Mouse (Mus musculus) thymus, postnatal 25 days (tissue): Measurements from ENCODE around the gene Ncl.
"Not testable (repeated sequence)": the region's sequence is repeated elsewhere in the genome, so short reads cannot be mapped to it uniquely, and the experiment has no call there.

Experiments used
- DNase-seq: peaks from one replicate; pipeline ENCODE4 v3.0.0; 2022

Ncl gene

GRCm38 (mm10) chr1:86358229-86358905 lies 833 bp downstream of the Ncl start:
- no peak for DNase-seq

GRCm38 (mm10) chr1:86354186-86354585 lies 5.0 kb downstream of the Ncl start:
- no peak for DNase-seq

GRCm38 (mm10) chr1:86350576-86350975 lies 8.6 kb downstream of the Ncl start:
- no peak for DNase-seq

DNA sequence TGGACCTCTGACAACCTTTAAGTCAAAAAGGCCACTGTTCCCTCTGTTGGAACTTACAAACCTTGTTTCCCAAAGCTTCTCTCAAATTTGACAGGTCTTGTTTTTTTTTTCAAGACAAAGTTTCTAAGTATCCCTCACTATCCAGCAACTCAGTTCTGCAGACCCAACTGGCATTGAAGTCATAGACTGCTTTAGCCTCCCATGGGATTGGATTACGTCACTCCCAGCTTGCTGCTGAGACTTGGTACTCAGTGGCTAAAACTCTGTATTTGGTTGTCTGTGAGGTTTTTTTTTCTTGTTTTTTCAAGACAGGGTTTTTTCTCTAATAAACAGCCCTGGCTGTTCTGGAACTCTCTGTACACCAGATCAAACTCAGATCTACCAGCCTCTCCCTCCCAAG lies 9.5 kb downstream of the Ncl start:
- DNase-seq = no peak

DNA sequence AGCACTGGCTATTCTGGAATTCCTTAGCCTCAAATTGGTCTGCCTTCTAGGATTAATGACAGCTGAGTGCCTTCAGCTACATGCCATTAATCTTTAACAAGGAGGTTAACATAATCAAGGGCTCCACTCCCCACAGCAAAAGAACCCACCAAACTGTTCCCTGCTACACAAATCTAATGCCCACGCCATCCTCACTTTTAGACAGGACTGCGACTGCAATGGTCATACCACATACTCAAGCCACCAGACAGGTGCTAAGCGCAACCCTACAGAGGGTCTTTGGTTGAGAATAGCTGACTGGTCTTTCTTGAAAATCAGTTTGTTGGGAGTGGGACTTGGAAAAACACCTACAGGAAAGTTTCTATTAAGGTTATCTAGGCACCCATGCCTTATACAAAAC lies 10.0 kb downstream of the Ncl start:
- no peak for DNase-seq

DNA sequence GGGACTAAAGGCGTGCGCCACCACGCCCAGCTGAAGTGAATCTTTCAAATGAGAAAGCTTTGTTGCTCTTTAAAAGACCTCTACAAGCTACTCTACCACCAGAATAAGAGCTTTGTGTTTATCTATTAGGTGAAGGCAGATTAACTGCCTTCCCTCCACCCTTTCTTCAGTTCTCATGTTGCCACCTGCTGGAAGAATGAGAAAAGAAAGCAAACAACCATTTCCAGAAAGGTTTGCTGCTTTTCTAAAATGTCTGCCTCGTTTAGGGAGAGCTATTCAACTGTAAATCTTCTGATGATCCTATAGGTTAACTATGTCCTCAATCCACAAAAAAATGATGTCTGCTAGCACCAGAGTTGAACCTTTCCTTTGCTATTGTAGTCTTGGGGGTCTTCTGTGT lies 10.4 kb downstream of the Ncl start:
- DNase-seq = no peak

DNA sequence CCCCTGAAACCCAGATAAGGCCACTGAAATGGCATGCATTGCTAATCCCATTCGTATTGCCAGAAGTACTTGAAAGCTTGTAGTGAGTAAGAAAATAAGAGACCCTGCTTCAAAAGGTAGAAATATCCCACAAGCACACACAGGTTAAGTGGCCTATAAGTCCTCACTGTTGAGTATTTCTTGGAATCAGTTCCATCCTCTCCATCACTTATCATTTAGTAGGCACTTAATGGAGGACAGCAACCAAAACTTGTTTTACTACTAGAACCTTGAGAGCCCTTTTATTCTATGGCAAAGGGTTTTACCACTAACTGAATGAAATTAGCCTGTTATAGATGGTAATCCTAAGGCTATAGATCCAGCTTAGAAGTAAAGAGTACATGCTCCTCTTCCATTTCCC lies 11.1 kb downstream of the Ncl start:
- DNase-seq = no peak

DNA sequence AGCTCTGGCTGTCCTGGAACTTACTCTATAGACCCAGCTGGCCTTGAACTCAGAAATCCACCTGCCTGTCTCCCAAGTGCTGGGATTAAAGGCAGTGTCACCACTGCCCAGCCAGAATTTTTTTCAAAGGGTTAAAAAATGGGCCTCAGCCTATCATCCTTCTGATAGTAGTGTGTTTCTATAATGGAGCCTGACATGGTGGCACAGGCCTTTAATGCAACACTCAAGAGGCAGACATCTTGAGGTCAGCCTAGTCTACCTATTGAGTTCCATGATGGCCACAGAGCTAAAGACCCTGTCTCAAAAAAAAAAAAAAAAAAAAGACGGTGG lies 11.5 kb downstream of the Ncl start:
- DNase-seq = no peak

DNA sequence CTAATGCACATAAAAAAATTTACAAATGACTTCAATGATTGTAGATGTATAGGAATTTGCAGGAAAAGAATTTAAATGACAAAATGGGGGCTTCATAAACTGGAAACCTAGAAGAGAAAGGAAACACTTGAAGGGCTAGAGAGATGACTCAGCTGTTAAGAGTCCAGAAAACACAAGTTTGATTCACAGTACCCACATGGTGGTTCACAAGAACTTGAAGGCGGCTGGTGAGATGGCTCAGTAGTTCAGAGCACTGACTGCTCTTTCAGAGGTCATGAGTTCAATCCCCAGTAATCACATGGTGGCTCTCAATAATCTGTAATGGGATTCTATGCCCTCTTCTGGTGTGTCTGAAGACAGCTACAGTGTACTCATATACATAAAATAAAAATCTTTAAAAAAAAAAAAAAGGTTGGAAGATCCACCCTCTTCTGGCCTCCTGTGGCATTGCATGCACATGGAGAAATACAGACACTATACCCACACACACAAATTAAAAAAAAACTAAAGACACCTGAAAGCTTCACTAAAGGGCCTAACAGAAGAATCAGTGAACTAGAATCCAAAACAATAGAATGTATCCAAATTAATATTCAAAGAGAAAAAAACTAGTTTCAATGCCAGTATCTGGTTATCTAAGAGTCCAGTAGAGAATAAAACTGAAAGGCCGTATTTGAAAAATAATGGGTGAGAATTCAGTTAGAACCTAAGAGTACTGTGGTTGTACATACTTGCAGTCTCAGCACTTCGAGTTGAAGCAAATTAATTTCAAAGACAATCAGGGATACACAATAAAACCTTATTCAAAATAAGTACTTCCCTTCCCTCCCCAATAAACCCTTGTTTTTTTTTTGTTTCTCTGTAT lies 12.1 kb downstream of the Ncl start:
- no peak for DNase-seq

DNA sequence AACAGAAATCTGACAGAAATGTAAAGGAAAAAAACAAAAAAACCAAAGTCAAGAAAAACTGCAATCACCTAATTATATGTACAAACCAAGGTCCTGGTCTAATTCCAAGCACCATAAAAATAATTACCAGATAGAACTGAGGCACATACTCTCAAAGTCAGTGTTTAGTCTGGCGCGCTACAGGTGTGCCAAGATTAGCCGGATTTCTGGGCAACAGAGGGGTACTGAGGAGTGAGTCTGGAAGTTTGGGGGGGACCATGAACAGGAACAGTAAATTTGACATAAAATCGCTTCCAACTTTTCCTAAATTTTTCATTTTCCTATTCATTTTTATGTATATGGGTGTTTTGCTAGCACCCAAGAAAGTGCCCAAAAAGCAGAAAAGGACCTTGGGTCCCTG lies 13.2 kb downstream of the Ncl start:
- no peak for DNase-seq

- DNase-seq = no peak
Measured at GRCm38 (mm10) chr1:86345069-86345468, 14.1 kb downstream of the Ncl start.

DNA sequence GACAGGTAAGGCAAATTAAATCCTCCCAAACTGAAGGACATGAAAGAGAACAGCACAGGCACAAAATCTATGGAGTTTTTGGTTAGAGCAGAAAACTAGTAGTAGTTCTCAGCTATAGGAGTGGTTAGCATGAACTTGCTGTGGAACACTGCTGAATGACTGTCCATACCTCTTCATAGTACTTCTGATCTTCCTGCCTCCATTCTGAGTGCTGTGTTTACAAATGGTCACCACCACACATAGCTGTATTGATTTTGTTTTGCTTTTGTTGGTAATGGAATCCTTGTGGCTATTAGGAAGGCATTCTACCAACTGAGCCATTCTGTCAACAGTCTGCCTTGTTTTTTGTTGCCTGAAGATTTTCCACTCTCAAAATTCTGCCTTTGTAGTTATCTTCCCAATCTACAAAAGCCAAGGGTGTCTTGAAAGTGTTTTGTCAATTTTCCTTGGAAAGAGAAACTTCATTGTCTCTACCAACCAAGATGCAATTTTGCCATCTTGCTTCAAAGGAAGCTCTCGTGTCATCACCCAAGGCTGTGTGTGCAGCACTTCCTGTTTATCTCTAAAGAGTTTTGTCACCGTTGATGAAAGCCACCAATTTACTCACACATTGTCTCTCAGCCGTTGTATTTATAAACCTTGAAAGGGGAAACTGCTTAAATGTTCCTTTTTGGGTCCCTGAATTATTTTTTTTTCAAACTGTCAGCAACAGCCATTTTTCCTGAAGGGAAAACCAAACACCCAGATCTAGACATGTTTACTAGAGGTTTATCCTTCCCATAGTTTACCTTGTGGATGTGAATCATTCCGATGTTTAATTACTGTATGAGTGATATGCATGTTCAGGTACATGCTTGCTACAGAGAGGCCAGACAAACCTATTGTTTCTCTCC lies 15.0 kb downstream of the Ncl start:
- DNase-seq = peak; percentile 43

GRCm38 (mm10) chr1:86343087-86343645 lies 16.0 kb downstream of the Ncl start:
- DNase-seq = no peak

DNA sequence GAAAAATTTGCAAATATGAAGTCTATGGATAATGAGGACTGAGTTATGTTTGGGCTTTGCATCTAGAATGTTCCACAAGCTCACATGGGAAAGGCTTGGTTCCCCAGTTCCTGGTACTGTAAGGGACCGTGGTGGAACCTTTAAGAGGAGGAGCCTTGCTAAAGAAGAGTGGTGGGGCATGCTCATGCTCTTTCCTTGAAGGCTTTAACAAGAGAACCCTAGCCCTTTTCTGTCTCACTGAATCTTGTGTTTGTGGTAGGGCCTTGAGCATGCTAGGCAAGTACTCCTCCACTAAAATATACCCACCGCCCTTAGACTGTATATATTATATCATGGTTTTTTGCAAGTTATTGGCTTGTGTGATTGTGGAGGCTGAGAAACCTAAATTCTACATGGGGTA lies 16.8 kb downstream of the Ncl start:
- no peak for DNase-seq

- DNase-seq = not testable (repeated sequence)
Measured at GRCm38 (mm10) chr1:86341096-86341495, 18.1 kb downstream of the Ncl start.

DNA sequence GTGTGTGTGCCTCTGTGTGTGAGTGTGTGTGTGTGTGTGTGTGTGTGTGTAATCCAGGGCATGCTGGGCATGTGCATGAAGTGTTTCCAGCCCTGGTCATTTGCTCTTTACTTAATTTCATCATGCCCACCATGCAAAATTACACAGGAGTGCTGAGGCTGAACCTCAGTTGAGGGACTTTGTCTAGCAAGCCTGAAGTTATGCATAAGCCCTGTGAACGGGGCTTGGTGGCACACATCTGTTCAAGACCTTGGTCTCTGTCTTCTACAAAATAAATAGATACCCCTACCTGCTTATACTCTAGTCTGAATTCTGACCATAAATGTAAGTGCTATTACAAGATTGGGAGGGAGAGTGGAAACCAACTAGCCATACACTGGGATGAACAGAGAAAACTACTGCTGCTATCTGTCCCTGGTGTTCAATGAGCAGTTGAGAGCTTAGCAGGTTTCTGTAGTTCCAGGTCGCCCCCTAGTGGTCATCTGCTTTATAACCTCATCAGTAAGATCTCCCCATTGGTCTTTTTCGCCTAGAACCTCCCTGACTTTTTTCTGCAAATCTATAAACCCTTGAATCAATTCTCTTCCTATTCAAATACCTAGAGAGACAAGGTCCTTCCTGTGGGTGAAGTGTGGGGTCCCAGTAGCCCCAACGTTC lies 19.9 kb downstream of the Ncl start:
- peak; percentile 81 for DNase-seq

GRCm38 (mm10) chr1:86336330-86336729 lies 22.9 kb downstream of the Ncl start:
- no peak for DNase-seq

GRCm38 (mm10) chr1:86320822-86321413 lies 38.3 kb downstream of the Ncl start:
- no peak for DNase-seq

GRCm38 (mm10) chr1:86313772-86314125 lies 45.5 kb downstream of the Ncl start:
- DNase-seq = peak; percentile 53

GRCm38 (mm10) chr1:86313096-86313771 lies 46.0 kb downstream of the Ncl start:
- DNase-seq = no peak

GRCm38 (mm10) chr1:86312269-86312668 lies 46.9 kb downstream of the Ncl start:
- no peak for DNase-seq
